Mouse (Mus musculus) gastrocnemius, adult 18-20 months (tissue): Measurements from ENCODE around the gene Atp5s. TPM values are rescaled to one million over a fixed set of nuclear protein-coding genes. Genes with fewer than 3 reads are reported as not detected.

ENCODE experiments used
- DNase-seq: peaks from one replicate; pipeline ENCODE4 v3.0.0; 2021; ENCODE audit warnings: low spot score
- microRNA-seq: library from miRNA; unstranded; fragments of <30 nt; microRNA quantifications from one replicate; pipeline ENCODE4 v1.2.0, GENCODE M21; 2021
- total RNA-seq, 2 experiments: library from RNA; stranded (reverse); gene quantifications; 2 replicates each; pipeline ENCODE4 v1.2.3; 2021

Gene Atp5s
- total RNA-seq, 2 experiments from 2014 or later = 20.1 to 23.3 TPM

- DNase-seq = no peak
Measured at GRCm38 (mm10) chr12:69776607-69777340, 52.0 kb downstream of the Atp5s start.

GRCm38 (mm10) chr12:69777341-69777730, 52.6 kb downstream of the Atp5s start:
- no peak for DNase-seq

- DNase-seq = no peak
Measured at GRCm38 (mm10) chr12:69777957-69778356, 53.2 kb downstream of the Atp5s start.

- no peak for DNase-seq
Measured at GRCm38 (mm10) chr12:69781480-69781879, 56.7 kb downstream of the Atp5s start.

DNA sequence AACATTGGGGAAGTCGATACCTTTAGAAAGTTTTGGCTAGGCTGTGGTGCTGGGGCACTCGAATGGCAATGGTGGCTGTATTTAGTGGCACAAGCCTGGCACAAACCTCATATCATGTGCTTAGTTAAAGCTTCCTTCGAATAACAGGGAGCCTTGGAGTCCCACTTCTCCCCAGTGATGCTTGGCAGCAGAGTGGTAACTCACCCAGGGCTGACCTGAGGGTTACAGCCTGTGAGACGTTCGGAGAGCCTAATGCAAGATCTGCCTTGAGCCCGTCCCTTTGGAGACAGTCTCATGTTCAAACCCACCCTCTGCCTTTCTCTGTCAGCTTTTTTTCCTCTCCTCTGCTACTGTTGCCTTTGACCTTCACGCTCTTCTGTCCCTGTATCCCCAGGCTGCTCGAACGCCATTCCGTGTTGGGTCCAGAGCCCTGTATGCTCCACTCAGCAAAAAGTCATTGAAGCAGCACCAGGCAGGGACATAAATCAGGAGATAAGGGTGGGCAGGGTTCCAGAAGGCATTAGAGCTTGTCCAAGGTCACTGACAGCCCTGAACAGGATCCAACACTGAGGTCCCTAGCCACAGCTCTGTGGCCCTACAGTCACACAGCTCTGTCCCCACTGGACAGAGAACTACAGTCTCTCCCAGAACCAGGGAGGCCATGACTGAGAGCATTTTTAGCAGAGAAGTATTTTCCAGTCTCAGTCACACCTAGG, 57.3 kb downstream of the Atp5s start:
- no peak for DNase-seq

- no peak for DNase-seq
Measured at GRCm38 (mm10) chr12:69783247-69784025, 58.7 kb downstream of the Atp5s start.

DNA sequence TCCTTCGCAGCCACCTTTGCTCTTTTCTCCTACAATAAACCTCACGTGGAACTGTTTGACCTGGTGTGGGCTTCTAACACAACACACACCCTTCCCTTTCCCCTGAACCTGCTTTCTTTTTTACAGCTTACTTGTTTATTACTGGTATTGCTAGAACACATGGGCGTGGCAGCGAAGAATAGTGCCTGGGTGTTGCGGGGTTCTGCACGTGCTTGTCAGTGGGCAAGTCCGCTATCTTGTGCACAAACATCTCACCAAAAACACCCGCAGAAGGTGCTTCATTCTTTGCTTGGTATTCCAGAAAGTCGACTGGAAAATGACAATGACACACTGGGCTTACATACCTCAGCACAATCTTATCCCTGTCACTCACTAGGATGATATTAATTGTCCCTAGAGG, 60.7 kb downstream of the Atp5s start:
- DNase-seq = no peak

DNA sequence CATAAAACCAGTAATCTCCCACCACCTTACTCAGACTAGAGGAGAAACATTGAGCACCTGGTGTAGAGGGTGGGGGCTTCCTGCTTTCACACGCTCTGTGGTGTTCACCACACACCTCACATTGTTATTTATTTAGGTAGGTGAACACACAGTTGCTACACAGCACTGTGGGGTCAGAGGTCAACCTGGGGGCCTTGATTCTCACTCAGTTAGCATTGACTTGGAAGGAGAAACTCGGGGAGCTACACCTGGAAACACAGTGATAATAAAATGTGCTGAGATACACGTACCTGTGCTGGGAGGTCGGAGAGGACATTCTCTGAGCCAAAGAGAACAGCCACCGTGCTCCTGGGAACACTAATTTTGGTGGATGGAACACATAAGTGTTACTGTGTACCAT, 63.6 kb downstream of the Atp5s start:
- DNase-seq = no peak

DNA sequence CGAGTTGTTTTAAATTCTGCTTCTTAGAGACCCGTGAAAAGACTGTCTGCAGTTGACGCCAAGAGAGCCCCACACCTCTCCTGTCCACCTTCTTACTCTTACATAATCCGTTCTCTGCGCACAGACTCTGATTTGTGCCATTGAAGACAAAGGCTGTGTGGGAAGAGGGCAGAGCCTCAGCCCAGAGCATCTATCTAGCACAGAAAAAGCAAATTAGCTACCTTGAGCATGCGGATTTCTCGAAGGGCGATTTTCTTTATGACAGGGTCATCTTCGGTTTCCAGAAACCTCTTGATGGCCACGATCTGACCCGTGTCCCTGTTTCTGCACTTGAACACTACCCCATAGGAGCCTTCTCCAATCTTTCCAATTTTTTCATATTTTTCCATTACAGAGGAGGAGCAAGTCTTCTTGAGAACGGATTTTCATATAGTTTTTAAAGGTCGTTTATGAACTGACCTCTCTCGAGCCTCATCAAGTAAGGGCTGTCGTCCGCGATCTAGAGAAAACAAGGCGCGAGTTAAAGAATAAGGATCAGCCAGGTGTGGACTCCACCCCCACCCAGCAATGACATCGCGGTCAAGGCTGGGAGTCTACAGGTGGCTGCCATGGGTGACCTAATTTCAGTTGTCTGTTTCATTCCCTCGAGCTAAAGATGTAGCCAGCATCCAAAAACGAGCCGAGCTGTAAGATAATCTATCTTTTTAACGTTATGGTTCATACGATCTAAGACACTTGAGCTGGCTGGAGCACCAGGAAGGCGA, 65.2 kb downstream of the Atp5s start:
- no peak for DNase-seq

GRCm38 (mm10) chr12:69790530-69791505, 66.1 kb downstream of the Atp5s start, which contains the start of gene Cdkl1:
Cdkl1 (minus strand) TSS chr12:69791267.
- DNase-seq = peak; percentile 42

Small RNA genes within 50 kb of the gene (microRNA-seq; reads per million reads assigned to microRNA genes)
- not detected for gene Mir681

Other genes starting within 250 kb of the Atp5s start
- 1 to 10 TPM; 4.2 to 4.7 TPM for gene Vcpkmt, start 141.9 kb upstream of the Atp5s start, total RNA-seq
- 10 to 100 TPM; 49.7 to 55.4 TPM for gene Sos2, start 43.1 kb upstream of the Atp5s start, total RNA-seq
- 10 to 100 TPM; 37.6 to 42.5 TPM for gene L2hgdh, start 77 bp upstream of the Atp5s start, total RNA-seq
- 1 to 10 TPM; 1.0 to 1.6 TPM for gene Cdkl1, start 66.3 kb downstream of the Atp5s start, total RNA-seq
- gene Atl1, start 167.7 kb downstream of the Atp5s start, total RNA-seq = 1 to 10 TPM; 1.6 to 3.1 TPM
- 10 to 100 TPM; 21.9 to 23.2 TPM for gene Map4k5, start 168.2 kb downstream of the Atp5s start, total RNA-seq